Mouse (Mus musculus) c-Kit-positive CD71-positive TER-119-positive erythroid progenitor cells, embryonic 14.5 days (primary cell): Measurements from ENCODE around the gene Gm10198.

Experiments used
- DNase-seq: peaks from one replicate; pipeline ENCODE4 v3.0.0-alpha.2; 2013; ENCODE audit warnings: low spot score

Gm10198 gene

DNA sequence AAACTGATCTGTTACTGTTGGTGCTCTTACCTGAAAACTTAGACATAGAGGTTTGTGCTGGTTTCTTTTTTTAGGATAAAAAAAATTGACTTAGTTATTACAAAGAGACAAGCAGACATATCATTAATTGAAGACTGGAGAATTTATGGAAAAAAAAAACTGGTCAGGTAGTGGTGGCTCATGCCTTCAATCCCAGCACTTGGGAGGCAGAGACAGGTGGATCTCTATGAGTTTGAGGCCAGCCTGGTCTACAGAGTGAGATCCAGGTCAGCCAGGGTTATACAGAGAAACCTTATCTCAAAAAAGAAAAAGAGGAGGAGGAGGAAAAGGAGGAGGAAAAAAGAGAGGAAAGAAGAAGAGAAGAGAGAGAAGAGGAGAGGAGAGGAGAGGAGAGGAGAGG lies at the start of gene Gm10198:
TSS of gene Gm10198 (plus strand) at position 301 of the 400 bp plus-strand sequence.
- DNase-seq, result no peak

- DNase-seq, result no peak
Observed at GRCm38 (mm10) chr13:111545286-111545685, 47.3 kb upstream of the Gm10198 start.

GRCm38 (mm10) chr13:111552769-111553168 lies 39.8 kb upstream of the Gm10198 start:
- no peak for DNase-seq

DNA sequence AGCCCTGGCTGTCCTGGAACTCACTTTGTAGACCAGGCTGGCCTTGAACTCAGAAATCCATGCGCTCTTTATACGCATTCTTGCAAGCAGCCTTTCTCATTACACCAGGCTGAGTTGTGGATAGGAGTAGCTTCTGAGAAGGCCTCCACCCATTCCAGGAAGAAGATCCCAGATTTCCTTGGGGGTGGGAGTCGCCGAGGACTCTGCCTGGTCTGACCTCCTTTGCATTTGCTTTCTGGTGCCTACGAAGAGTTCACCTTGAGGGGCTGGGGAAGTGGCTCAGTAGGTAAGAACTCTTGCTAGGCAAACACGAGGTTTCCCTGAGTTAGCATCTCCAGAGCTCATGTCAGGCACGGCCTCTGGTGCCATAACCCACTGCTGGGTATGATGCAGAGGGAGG lies 39.4 kb upstream of the Gm10198 start:
- DNase-seq, result peak; percentile 63

GRCm38 (mm10) chr13:111553941-111554340 lies 38.6 kb upstream of the Gm10198 start:
- DNase-seq, result no peak

- peak; percentile 68 for DNase-seq
Observed at GRCm38 (mm10) chr13:111555333-111555732, 37.3 kb upstream of the Gm10198 start.

GRCm38 (mm10) chr13:111556375-111556774 lies 36.2 kb upstream of the Gm10198 start:
- no peak for DNase-seq

- DNase-seq, result no peak
Observed at GRCm38 (mm10) chr13:111560152-111560551, 32.4 kb upstream of the Gm10198 start.

- no peak for DNase-seq
Observed at GRCm38 (mm10) chr13:111562595-111562994, 30.0 kb upstream of the Gm10198 start.

GRCm38 (mm10) chr13:111574196-111574595 lies 18.4 kb upstream of the Gm10198 start:
- no peak for DNase-seq

DNA sequence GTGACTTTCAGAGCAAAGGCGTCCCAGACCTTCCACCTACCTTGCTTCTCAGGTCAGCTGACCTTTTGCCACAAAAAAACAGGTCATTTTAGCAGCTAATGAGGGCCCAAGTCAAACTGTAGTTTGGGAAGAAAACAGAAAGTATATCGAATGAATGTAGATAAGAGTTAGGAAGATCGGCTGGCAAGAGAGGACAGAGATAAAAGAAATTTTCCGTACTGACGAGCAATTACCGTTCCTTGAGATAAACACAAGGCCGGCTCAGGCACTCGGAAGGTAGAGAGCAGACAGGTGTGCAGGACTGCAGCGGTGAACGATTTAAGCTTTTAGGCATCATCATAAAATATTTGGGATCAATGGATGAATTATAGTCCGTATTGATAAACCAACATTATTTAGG lies 15.4 kb upstream of the Gm10198 start:
- DNase-seq, result no peak

- no peak for DNase-seq
Observed at GRCm38 (mm10) chr13:111580054-111580453, 12.5 kb upstream of the Gm10198 start.

- no peak for DNase-seq
Observed at GRCm38 (mm10) chr13:111598111-111598510, 5.5 kb downstream of the Gm10198 start.

GRCm38 (mm10) chr13:111601383-111601782 lies 8.8 kb downstream of the Gm10198 start:
- no peak for DNase-seq

- peak; percentile 59 for DNase-seq
Observed at GRCm38 (mm10) chr13:111604826-111605225, 12.2 kb downstream of the Gm10198 start.

- no peak for DNase-seq
Observed at GRCm38 (mm10) chr13:111616168-111617125, 23.9 kb downstream of the Gm10198 start.

GRCm38 (mm10) chr13:111620433-111620832 lies 27.8 kb downstream of the Gm10198 start:
- DNase-seq, result no peak

- DNase-seq, result no peak
Observed at GRCm38 (mm10) chr13:111622425-111622824, 29.8 kb downstream of the Gm10198 start.

DNA sequence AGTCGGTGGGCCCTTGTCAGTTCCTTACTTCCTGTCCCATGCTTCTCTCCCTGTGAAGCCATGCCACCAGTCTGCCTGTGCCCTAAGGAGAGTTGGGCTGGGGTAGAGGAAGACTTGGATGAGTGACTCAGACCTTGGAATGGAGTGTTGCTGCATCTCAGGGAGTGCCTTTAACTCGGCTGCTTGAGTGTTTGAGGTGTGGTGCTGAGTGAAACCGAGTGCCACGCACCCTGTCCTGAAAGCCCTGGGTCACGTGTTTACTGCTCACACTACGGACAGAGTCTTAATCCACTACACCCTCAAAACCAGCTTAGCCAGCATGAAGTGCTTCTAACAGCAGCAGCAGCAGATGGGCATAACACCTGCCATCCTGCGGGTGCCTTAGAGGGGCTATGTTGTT lies 30.5 kb downstream of the Gm10198 start:
- no peak for DNase-seq

DNA sequence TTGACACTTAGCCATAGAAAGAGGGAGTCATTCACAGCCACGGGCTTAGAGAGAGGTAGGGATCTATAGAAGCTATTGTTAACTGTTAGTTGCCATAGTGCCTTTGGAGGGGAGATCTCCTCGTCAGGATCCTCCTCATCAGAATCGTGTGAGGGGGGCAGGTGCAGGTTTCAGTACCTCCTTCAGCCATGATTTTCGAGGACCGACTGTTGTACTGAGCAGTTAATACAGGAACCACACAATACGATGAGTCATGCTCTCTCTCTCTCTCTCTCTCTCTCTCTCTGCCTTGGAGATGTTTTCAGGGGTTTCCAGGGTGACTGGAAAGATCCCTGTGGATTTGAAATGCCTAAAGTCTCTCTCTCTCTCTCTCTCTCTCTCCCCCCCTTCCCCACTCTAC lies 31.5 kb downstream of the Gm10198 start:
- DNase-seq, result no peak

GRCm38 (mm10) chr13:111634163-111635160 lies 41.9 kb downstream of the Gm10198 start:
- no peak for DNase-seq

DNA sequence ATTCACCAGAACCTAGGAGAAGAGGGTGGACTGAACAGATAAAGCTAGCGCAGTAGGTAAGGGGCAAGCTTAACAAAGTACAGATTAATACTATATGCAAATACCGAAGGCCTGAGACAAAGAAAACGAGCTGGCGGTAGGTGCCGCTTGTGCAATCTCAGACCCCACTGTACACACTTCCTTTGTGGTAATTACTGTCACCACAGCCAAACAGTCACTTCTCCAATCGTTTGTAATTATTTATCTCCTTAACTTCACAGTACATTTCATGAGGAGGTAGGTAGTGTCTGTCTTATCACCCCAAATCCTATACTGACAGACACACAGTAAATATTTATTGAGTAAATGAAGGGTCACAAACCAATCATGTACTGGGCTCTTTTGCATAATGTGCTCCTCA lies 47.7 kb downstream of the Gm10198 start:
- DNase-seq, result no peak
